Comparison of ENCODE assay signal across 13 mouse cellular contexts in the genomic region with DNA sequence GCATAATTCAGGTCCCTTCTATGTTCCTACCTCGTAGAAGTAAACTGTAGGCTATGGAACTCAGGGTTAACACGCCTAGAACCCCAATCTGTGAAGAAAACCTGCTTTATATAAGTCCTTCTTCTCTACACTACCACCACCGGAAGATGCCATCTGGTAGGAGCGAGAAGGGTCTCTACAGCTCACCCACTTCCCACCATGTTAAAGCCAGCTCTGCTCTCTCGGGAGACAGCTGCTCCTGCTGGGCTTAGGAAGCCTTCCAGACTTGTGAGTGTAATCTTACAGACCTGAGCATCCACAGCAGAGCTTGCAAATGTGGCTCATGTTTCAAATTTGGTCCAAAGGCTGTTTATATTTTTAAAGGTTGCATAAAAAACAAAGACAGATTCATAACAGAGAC.
DNase-seq lines count a peak whose midpoint lies in the region; ATAC-seq lines count a peak whose summit lies in the region.
"Had no signal": no experiment of that assay in that cellular context is flagged by ENCODE, and none has a peak within 500 bp of the region (broad histone marks: within the 10 kb centered on the region; RNA-seq: fewer than 3 reads in every experiment).

No protein-coding gene starts in this region.

- no peak for ATAC-seq in erythroblast, adult 5-6 weeks (replicated peaks; ENCODE audit: low FRiP score, poor library complexity, severe bottlenecking)
- ATAC-seq: forebrain, embryonic 16.5 days; liver, embryonic 12.5 days; midbrain, embryonic 15.5 days; Patski had no signal

- DNase-seq in layer of hippocampus, adult 9-11 months: peak; percentile 29
- no peak for DNase-seq in layer of hippocampus, postnatal 25 days (ENCODE audit: extremely low spot score in 1 of 2, low spot score in 1 of 2)
- peak; percentile 35 to 59 for DNase-seq in frontal cortex, adult 2 months (ENCODE audit: extremely low spot score in 1 of 2, low spot score in 1 of 2)
- peak; percentile 23 to 27 for DNase-seq in left cerebral cortex, postnatal 36 days (ENCODE audit: low spot score in 2 of 2)
- no peak for DNase-seq in ovary, adult 18-20 months (ENCODE audit: low spot score)
- DNase-seq in heart, postnatal 14 days: no peak
- DNase-seq: heart, postnatal 4 days; thymus, postnatal 25 days had no signal

- intact Hi-C loops in left cerebral cortex, postnatal 36 days (cut with DNase I): no loop called here
- intact Hi-C loops in heart, postnatal 14 days (cut with DNase I): no loop called here

Comparison
In these comparisons a context has a peak if more than half of its experiments do, and no peak if none do; other contexts are left out.
1. DNase-seq: peak in layer of hippocampus, adult 9-11 months (single experiment), frontal cortex, adult 2 months (2 of 2) and left cerebral cortex, postnatal 36 days (2 of 2); none in layer of hippocampus, postnatal 25 days (0 of 2), ovary, adult 18-20 months (single experiment) and heart, postnatal 14 days (0 of 2).